Mouse (Mus musculus): Measurements from ENCODE around the gene Poc1b. TPM values are rescaled to one million over a fixed set of nuclear protein-coding genes. Genes with fewer than 3 reads are reported as not detected.

Poc1b gene
- polyA plus RNA-seq, 1 experiment = 0.49 TPM

- TF ChIP-seq GATA1 (IDR thresholded peaks at IDR 0.05; ENCODE audit: low read length) = no peak
- no peak for TF ChIP-seq TAL1 (IDR thresholded peaks at IDR 0.05; ENCODE audit: low read length)
- H3K4me1 ChIP-seq (ENCODE audit: control insufficient read depth) = no peaks in the 10 kb centered on the region
- H3K36me3 ChIP-seq (ENCODE audit: control insufficient read depth) = no peaks in the 10 kb centered on the region
- no peaks in the 10 kb centered on the region for H3K9me3 ChIP-seq (ENCODE audit: control insufficient read depth, low read length)
- H3K4me3 ChIP-seq (replicated peaks) = no peak overlapping the region
- H3K27me3 ChIP-seq (ENCODE audit: control insufficient read depth) = no peaks in the 10 kb centered on the region
Observed at GRCm38 (mm10) chr10:99221540-99221939, 114.7 kb downstream of the Poc1b start.

- no peaks in the 10 kb centered on the region; the same call in 1 of the 2 replicates for H3K27me3 ChIP-seq (ENCODE audit: control insufficient read depth)
- H3K36me3 ChIP-seq (ENCODE audit: control insufficient read depth) = no peaks in the 10 kb centered on the region
- H3K4me3 ChIP-seq (replicated peaks) = no peak overlapping the region
- TF ChIP-seq TAL1 (IDR thresholded peaks at IDR 0.05; ENCODE audit: low read length) = no peak
- TF ChIP-seq GATA1 (IDR thresholded peaks at IDR 0.05; ENCODE audit: low read length) = no peak
- no peaks in the 10 kb centered on the region for H3K9me3 ChIP-seq (ENCODE audit: control insufficient read depth, low read length)
- no peaks in the 10 kb centered on the region for H3K4me1 ChIP-seq (ENCODE audit: control insufficient read depth)
Observed at GRCm38 (mm10) chr10:99222726-99223125, 115.9 kb downstream of the Poc1b start.

- H3K4me1 ChIP-seq (ENCODE audit: control insufficient read depth) = no peaks in the 10 kb centered on the region
- H3K9me3 ChIP-seq (ENCODE audit: control insufficient read depth, low read length) = no peaks in the 10 kb centered on the region
- peaks cover 15% of the 10 kb centered on the region for H3K27me3 ChIP-seq (ENCODE audit: control insufficient read depth)
- no peaks in the 10 kb centered on the region for H3K36me3 ChIP-seq (ENCODE audit: control insufficient read depth)
- H3K4me3 ChIP-seq (replicated peaks) = no peak overlapping the region
- TF ChIP-seq TAL1 (IDR thresholded peaks at IDR 0.05; ENCODE audit: low read length) (no peak), GATA1 (IDR thresholded peaks at IDR 0.05; ENCODE audit: low read length) (no peak)
Observed at GRCm38 (mm10) chr10:99224218-99224617, 117.4 kb downstream of the Poc1b start.

- peaks cover 19% of the 10 kb centered on the region for H3K27me3 ChIP-seq (ENCODE audit: control insufficient read depth)
- H3K4me1 ChIP-seq (ENCODE audit: control insufficient read depth) = no peaks in the 10 kb centered on the region
- TF ChIP-seq TAL1 (IDR thresholded peaks at IDR 0.05; ENCODE audit: low read length) (no peak), GATA1 (IDR thresholded peaks at IDR 0.05; ENCODE audit: low read length) (no peak)
- H3K4me3 ChIP-seq (replicated peaks) = no peak overlapping the region
- H3K36me3 ChIP-seq (ENCODE audit: control insufficient read depth) = no peaks in the 10 kb centered on the region
- H3K9me3 ChIP-seq (ENCODE audit: control insufficient read depth, low read length) = no peaks in the 10 kb centered on the region
Observed at GRCm38 (mm10) chr10:99226782-99227181, 119.9 kb downstream of the Poc1b start.

GRCm38 (mm10) chr10:99227968-99228864 lies 121.4 kb downstream of the Poc1b start:
- no peaks in the 10 kb centered on the region for H3K4me1 ChIP-seq (ENCODE audit: control insufficient read depth)
- no peak overlapping the region for H3K4me3 ChIP-seq (replicated peaks)
- peaks cover 19% of the 10 kb centered on the region for H3K27me3 ChIP-seq (ENCODE audit: control insufficient read depth)
- no peaks in the 10 kb centered on the region for H3K36me3 ChIP-seq (ENCODE audit: control insufficient read depth)
- TF ChIP-seq GATA1 (IDR thresholded peaks at IDR 0.05; ENCODE audit: low read length) (no peak), TAL1 (IDR thresholded peaks at IDR 0.05; ENCODE audit: low read length) (no peak)
- H3K9me3 ChIP-seq (ENCODE audit: control insufficient read depth, low read length) = no peaks in the 10 kb centered on the region

- no peaks in the 10 kb centered on the region for H3K36me3 ChIP-seq (ENCODE audit: control insufficient read depth)
- no peaks in the 10 kb centered on the region for H3K9me3 ChIP-seq (ENCODE audit: control insufficient read depth, low read length)
- no peak overlapping the region for H3K4me3 ChIP-seq (replicated peaks)
- H3K4me1 ChIP-seq (ENCODE audit: control insufficient read depth) = no peaks in the 10 kb centered on the region
- TF ChIP-seq GATA1 (IDR thresholded peaks at IDR 0.05; ENCODE audit: low read length) = no peak
- no peak for TF ChIP-seq TAL1 (IDR thresholded peaks at IDR 0.05; ENCODE audit: low read length)
- peaks cover 19% of the 10 kb centered on the region for H3K27me3 ChIP-seq (ENCODE audit: control insufficient read depth)
Observed at GRCm38 (mm10) chr10:99229031-99229684, 122.3 kb downstream of the Poc1b start.

- Histone ChIP-seq H3K27me3 (ENCODE audit: control insufficient read depth) (peaks cover 19% of the 10 kb centered on the region), H3K9me3 (ENCODE audit: control insufficient read depth, low read length) (no peaks in the 10 kb centered on the region; the same call in 1 of the 2 replicates), H3K4me3 (replicated peaks) (no peak overlapping the region), H3K36me3 (ENCODE audit: control insufficient read depth) (no peaks in the 10 kb centered on the region), H3K4me1 (ENCODE audit: control insufficient read depth) (no peaks in the 10 kb centered on the region; the same call in 1 of the 2 replicates)
- no peak for TF ChIP-seq GATA1 (IDR thresholded peaks at IDR 0.05; ENCODE audit: low read length)
- no peak for TF ChIP-seq TAL1 (IDR thresholded peaks at IDR 0.05; ENCODE audit: low read length)
Observed at GRCm38 (mm10) chr10:99232518-99233227, 125.8 kb downstream of the Poc1b start.

GRCm38 (mm10) chr10:99234336-99234735 lies 127.5 kb downstream of the Poc1b start:
- Histone ChIP-seq H3K4me3 (replicated peaks) (no peak overlapping the region), H3K27me3 (ENCODE audit: control insufficient read depth) (peaks cover 3% of the 10 kb centered on the region), H3K36me3 (ENCODE audit: control insufficient read depth) (no peaks in the 10 kb centered on the region), H3K4me1 (ENCODE audit: control insufficient read depth) (no peaks in the 10 kb centered on the region; the same call in 1 of the 2 replicates), H3K9me3 (ENCODE audit: control insufficient read depth, low read length) (no peaks in the 10 kb centered on the region; the same call in 1 of the 2 replicates)
- no peak for TF ChIP-seq GATA1 (IDR thresholded peaks at IDR 0.05; ENCODE audit: low read length)
- TF ChIP-seq TAL1 (IDR thresholded peaks at IDR 0.05; ENCODE audit: low read length) = no peak
